Mouse (Mus musculus) erythroid progenitor cell, adult 5-6 weeks (primary cell): Measurements from ENCODE around the gene Dach2. TPM values are rescaled to one million over a fixed set of nuclear protein-coding genes. Genes with fewer than 3 reads are reported as not detected.

Source experiments
- ATAC-seq: replicated peaks from 2 replicates; pipeline ENCODE4 v1.8.0; 2016; ENCODE audit warnings: moderate number of reproducible peaks, mild to moderate bottlenecking, moderate TSS enrichment, inconsistent platforms; ENCODE audit not compliant: poor library complexity, low FRiP score, severe bottlenecking
- total RNA-seq, 2 experiments: library from RNA; stranded (forward) in 1 of 2; stranded (reverse) in 1 of 2; fragments of 150-400 nt in 1 of 2; fragments of 186-747, 209-891 nt in 1 of 2; gene quantifications; 2 replicates each; pipeline versions ENCODE4 v1.2.3 to v1.2.4; 2015 to 2017; ENCODE audit warnings: low replicate concordance in 2 of 2

Gene Dach2
- total RNA-seq, 2 experiments from 2014 or later = not detected

GRCm38 (mm10) chrX:113867835-113868495 is 570.7 kb downstream of the Dach2 start:
- ATAC-seq = no peak

Other genes with a start within 250 kb of the Dach2 start
- gene Chm, start 112.0 kb upstream of the Dach2 start, total RNA-seq (2015; ENCODE audit: low replicate concordance) = 1.7 and 9.4 TPM in 2 replicates
- 4.5 and 10.5 TPM in 2 replicates for gene Chm, start 112.0 kb upstream of the Dach2 start, total RNA-seq (2017; ENCODE audit: low replicate concordance)